Mouse (Mus musculus) CH12.LX (cell line): Measurements from ENCODE around the gene Trpv3. TPM values are rescaled to one million over a fixed set of nuclear protein-coding genes. Genes with fewer than 3 reads are reported as not detected.
"Not testable (repeated sequence)": the region's sequence is repeated elsewhere in the genome, so short reads cannot be mapped to it uniquely, and the experiment has no call there.

Source experiments
- DNase-seq: peaks from one replicate; pipeline ENCODE4 v3.0.0-alpha.2; 2013; ENCODE audit errors: extremely low read depth
- H3K27ac ChIP-seq: 2 replicates; pipeline ENCODE4 v1.5.1; 2012; ENCODE audit warnings: low read depth, mild to moderate bottlenecking, control low read depth, moderate library complexity; ENCODE audit not compliant: insufficient read depth
- H3K27me3 ChIP-seq: replicated peaks from 2 replicates; pipeline ENCODE3; 2012; ENCODE audit warnings: inconsistent platforms
- H3K36me3 ChIP-seq, 2 experiments: replicated peaks in 1 of 2; 2 replicates each; pipeline versions ENCODE3 to v1.6.1; 2012; ENCODE audit warnings: inconsistent platforms in 1 of 2, low read length in 1 of 2, mild to moderate bottlenecking in 1 of 2, mixed read lengths in 1 of 2, moderate library complexity in 1 of 2; ENCODE audit not compliant: control insufficient read depth in 1 of 2, insufficient read depth in 1 of 2
- H3K4me1 ChIP-seq, 2 experiments: 2 replicates each; pipeline ENCODE4 v1.6.1; 2012; ENCODE audit warnings: inconsistent platforms in 1 of 2, moderate library complexity in 1 of 2; ENCODE audit not compliant: insufficient read depth in 2 of 2, control insufficient read depth in 1 of 2
- H3K4me2 ChIP-seq: 2 replicates; pipeline ENCODE4 v1.6.1; 2012; ENCODE audit warnings: low read depth, mild to moderate bottlenecking, control low read depth; ENCODE audit not compliant: poor library complexity, insufficient read depth, severe bottlenecking
- H3K4me3 ChIP-seq, 3 experiments: fragments of 150-350 bp in 1 of 3; sonication (generic) in 1 of 3; replicated peaks in 1 of 3; 2 replicates each; pipeline versions ENCODE3 to v1.5.1; 2011 to 2012; ENCODE audit warnings: low read depth in 2 of 3, low read length in 2 of 3, mild to moderate bottlenecking in 2 of 3, moderate library complexity in 2 of 3, control low read depth in 1 of 3, improper control_type of control experiment in 1 of 3, inconsistent platforms in 1 of 3, mixed read lengths in 1 of 3; ENCODE audit not compliant: poor library complexity in 1 of 3
- H3K79me2 ChIP-seq: replicated peaks from 2 replicates; pipeline ENCODE4 v1.6.1; 2012; ENCODE audit warnings: mild to moderate bottlenecking, moderate library complexity; ENCODE audit not compliant: control insufficient read depth, poor library complexity, insufficient read depth, severe bottlenecking; ENCODE audit errors: extremely low read depth
- H3K9ac ChIP-seq: 2 replicates; pipeline ENCODE4 v1.6.1; 2012; ENCODE audit warnings: low read depth, mild to moderate bottlenecking, control low read depth, moderate library complexity; ENCODE audit not compliant: insufficient read depth
- H3K9me3 ChIP-seq: replicated peaks from 2 replicates; pipeline ENCODE3; 2012; ENCODE audit warnings: low read length, inconsistent platforms, mixed read lengths
- E2F4 ChIP-seq: IDR thresholded peaks from 2 replicates; pipeline ENCODE4 v1.6.1; 2011; ENCODE audit warnings: low read depth, low read length, improper control_type of control experiment; ENCODE audit not compliant: insufficient replicate concordance
- JUN ChIP-seq: IDR thresholded peaks from 2 replicates; pipeline ENCODE4 v1.6.1; 2011; ENCODE audit warnings: low read depth, mild to moderate bottlenecking, low read length, improper control_type of control experiment, moderate library complexity; ENCODE audit not compliant: insufficient read depth
- NELFE ChIP-seq: IDR thresholded peaks from 2 replicates; pipeline ENCODE4 v1.6.1; 2011; ENCODE audit warnings: low read depth, low read length, improper control_type of control experiment
- USF2 ChIP-seq: conservative IDR thresholded peaks from 2 replicates; pipeline ENCODE4 v1.6.1; 2011; ENCODE audit warnings: low read depth, low read length, improper control_type of control experiment
- ZNF384 ChIP-seq: IDR thresholded peaks from 2 replicates; pipeline ENCODE4 v1.6.1; 2012; ENCODE audit warnings: low read depth, low read length, improper control_type of control experiment, inconsistent platforms
- dilution Hi-C: fragments of 300-500 bp; cut with MboI; formaldehyde crosslinking; loops from 2 replicates; pipeline ENCODE4 v1.14.3; 2020; ENCODE audit warnings: low sequenced_read_pairs; ENCODE audit not compliant: extremely low pct_unique_long_range_greater_than_20kb, extremely low pct_ligation_motif_present
- in situ Hi-C: fragments of 300-500 bp; cut with MboI; formaldehyde crosslinking; loops from 3 replicates; pipeline ENCODE4 v1.14.3; 2019; ENCODE audit warnings: low sequenced_read_pairs, low pct_ligation_motif_present, low pct_unique_long_range_greater_than_20kb, mixed read lengths
- polyA plus RNA-seq: library from polyadenylated mRNA; unstranded; fragments of >175 nt; gene quantifications from 2 replicates; pipeline ENCODE4 v1.2.1, GENCODE M21; 2012; ENCODE audit warnings: low read depth; ENCODE audit not compliant: insufficient read length
- total RNA-seq, 2 experiments: library from RNA; depleted of rRNA; stranded (reverse); fragments of 300-350 nt in 1 of 2; fragments of >200 nt in 1 of 2; gene quantifications; 2 replicates each; pipeline ENCODE4 v1.2.3; 2012 to 2014

Gene Trpv3
- total and polyA plus RNA-seq, 3 experiments, result not detected

DNA sequence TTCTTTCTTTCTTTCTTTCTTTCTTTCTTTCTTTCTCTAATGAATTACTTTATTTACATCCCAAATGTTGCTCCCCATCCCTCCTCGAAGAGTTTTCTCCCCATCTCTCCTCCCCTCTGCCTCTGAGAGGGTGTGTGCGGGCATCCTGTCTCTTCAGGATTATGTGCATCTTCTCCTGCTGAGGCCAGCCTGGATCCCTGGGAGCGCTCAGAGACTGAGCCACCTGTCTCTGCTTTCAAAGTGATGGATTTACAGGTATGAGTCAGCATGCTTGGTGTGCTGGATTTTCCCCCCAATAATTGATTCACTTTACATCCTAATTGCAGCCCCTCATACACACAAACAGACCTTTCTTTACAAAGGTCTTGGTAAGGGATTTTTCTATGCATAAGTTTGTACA, 48.8 kb downstream of the Trpv3 start:
- peaks cover 67% of the 10 kb centered on the region for H3K27me3 ChIP-seq
- no peaks in the 10 kb centered on the region for H3K9me3 ChIP-seq
- H3K79me2 ChIP-seq, result no peaks in the 10 kb centered on the region
- no peak overlapping the region for H3K4me2 ChIP-seq
- no peaks in the 10 kb centered on the region for H3K36me3 ChIP-seq
- no peak for DNase-seq
- H3K4me1 ChIP-seq, result no peaks in the 10 kb centered on the region
- H3K4me3 ChIP-seq, result no peak overlapping the region
- in situ Hi-C loops, result no loop called here
- dilution Hi-C loops, result no loop called here
- no peak overlapping the region for H3K9ac ChIP-seq
- no peak for TF ChIP-seq JUN
- TF ChIP-seq ZNF384, result no peak
- no peak for TF ChIP-seq USF2
- no peak for TF ChIP-seq NELFE
- no peak for TF ChIP-seq E2F4
- TF ChIP-seq, all 38 proteins: peak for 0
- no peak overlapping the region for H3K27ac ChIP-seq

DNA sequence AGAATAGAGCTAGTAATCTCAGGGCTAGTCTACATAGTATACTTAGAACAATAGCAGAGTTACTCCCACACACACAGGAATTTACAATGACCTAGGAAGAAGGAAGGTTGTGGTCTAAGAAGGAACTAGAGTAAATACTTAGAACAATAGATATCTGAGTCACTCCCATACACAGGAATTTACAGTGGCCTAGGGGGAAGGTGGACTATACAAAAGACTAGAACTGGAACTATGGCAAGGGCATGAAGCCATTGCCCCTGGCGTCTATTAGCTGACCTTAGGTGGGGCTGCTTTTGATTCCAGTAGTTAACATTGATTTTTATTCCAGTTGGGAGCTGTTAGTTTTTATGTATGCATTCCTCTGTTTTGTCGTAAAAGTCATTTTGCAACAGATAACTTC, 51.4 kb downstream of the Trpv3 start:
- H3K27ac ChIP-seq, H3K9me3 ChIP-seq, DNase-seq, H3K79me2 ChIP-seq, H3K9ac ChIP-seq, dilution Hi-C loops, H3K4me1 ChIP-seq, H3K36me3 ChIP-seq, H3K4me2 ChIP-seq, in situ Hi-C loops, H3K4me3 ChIP-seq: not testable (repeated sequence)
- peaks cover 61% of the 10 kb centered on the region for H3K27me3 ChIP-seq

DNA sequence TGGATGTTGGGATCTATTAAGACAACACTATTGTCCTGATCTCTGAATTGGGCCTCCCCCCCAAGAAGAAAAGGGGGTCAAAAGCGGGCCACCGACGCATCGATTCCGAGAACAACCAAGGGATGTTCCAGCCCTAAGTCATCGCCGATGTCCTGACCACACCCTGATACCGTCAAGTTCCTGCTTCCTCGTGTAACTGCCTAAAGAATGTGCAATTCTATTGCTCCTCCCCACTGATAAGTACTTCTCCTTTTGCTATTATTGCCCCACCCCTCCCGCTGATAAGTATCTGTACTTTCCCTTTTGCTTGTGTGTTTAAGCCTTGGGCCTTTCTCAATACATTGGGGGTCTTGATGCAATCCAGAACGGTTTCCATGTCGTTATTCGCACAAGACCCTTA, 53.9 kb downstream of the Trpv3 start:
- H3K36me3 ChIP-seq, H3K4me1 ChIP-seq, H3K4me3 ChIP-seq, in situ Hi-C loops, H3K4me2 ChIP-seq, dilution Hi-C loops, H3K9me3 ChIP-seq, DNase-seq, H3K9ac ChIP-seq, H3K79me2 ChIP-seq, H3K27ac ChIP-seq: not testable (repeated sequence)
- H3K27me3 ChIP-seq, result peaks cover 59% of the 10 kb centered on the region
